Mouse (Mus musculus): Measurements from ENCODE around the gene Zfpm1.

- TF ChIP-seq CTCF (IDR thresholded peaks at IDR 0.05; ENCODE audit: control insufficient read depth, insufficient read depth, insufficient replicate concordance, low read depth, low read length) = no peak
- TF ChIP-seq POLR2A (IDR thresholded peaks at IDR 0.05; ENCODE audit: control insufficient read depth, low read depth, low read length) = no peak
These were observed 29.6 kb upstream of the Zfpm1 start for GRCm38 (mm10) chr8:122252366-122252765.

All from testis, adult 2 months (tissue).